Mouse (Mus musculus) heart, embryonic 13.5 days (tissue): Measurements from ENCODE around the gene Myo1e. TPM values are rescaled to one million over a fixed set of nuclear protein-coding genes. Genes with fewer than 3 reads are reported as not detected.
A peak's percentile ranks its signal among the peaks of the same experiment; 100 is the strongest.

Experiments
- ATAC-seq: fragments of 200-750 bp; cut with Nextera tagmentation; 2 replicates; pipeline ENCODE4 v1.8.0; 2017; ENCODE audit warnings: moderate TSS enrichment; ENCODE audit not compliant: insufficient number of reproducible peaks, low FRiP score, low TSS enrichment; ENCODE audit errors: extremely low read depth
- H3K27ac ChIP-seq: fragments of 300-500 bp; sonication (generic); replicated peaks from 2 replicates; pipeline ENCODE4 v1.5.1; 2015; ENCODE audit warnings: moderate library complexity, mild to moderate bottlenecking, inconsistent platforms
- H3K27me3 ChIP-seq: fragments of 300-500 bp; sonication (generic); replicated peaks from 2 replicates; pipeline ENCODE4 v1.6.1; 2015; ENCODE audit warnings: mild to moderate bottlenecking, inconsistent platforms
- H3K36me3 ChIP-seq: fragments of 300-500 bp; sonication (generic); 2 replicates; pipeline ENCODE4 v1.6.1; 2015; ENCODE audit warnings: mild to moderate bottlenecking, inconsistent platforms
- H3K4me1 ChIP-seq: fragments of 300-500 bp; sonication (generic); 2 replicates; pipeline ENCODE4 v1.6.1; 2015; ENCODE audit warnings: inconsistent platforms
- H3K4me2 ChIP-seq: fragments of 300-500 bp; sonication (generic); 2 replicates; pipeline ENCODE4 v1.6.1; 2015; ENCODE audit warnings: inconsistent platforms, mild to moderate bottlenecking, moderate library complexity
- H3K4me3 ChIP-seq: fragments of 300-500 bp; sonication (generic); 2 replicates; pipeline ENCODE4 v1.5.1; 2015; ENCODE audit warnings: moderate library complexity, mild to moderate bottlenecking, inconsistent platforms
- H3K9ac ChIP-seq: fragments of 300-500 bp; sonication (generic); 2 replicates; pipeline ENCODE4 v1.6.1; 2015; ENCODE audit warnings: inconsistent platforms, mild to moderate bottlenecking, moderate library complexity
- H3K9me3 ChIP-seq: fragments of 300-500 bp; sonication (generic); 2 replicates; pipeline ENCODE4 v1.6.1; 2016; ENCODE audit warnings: inconsistent platforms
- WGBS: fragments of 180-500 bp; shearing (Covaris S2); methylation state at CpG from one replicate; pipeline ENCODE4 v1.1.7; 2015; ENCODE audit warnings: mixed read lengths; 5-methylcytosine and 5-hydroxymethylcytosine counted together
- polyA plus RNA-seq: library from polyadenylated mRNA; unstranded; fragments of >200 nt; fragmentation: Nextera tagmentation; extraction: Ambion mirVana; gene quantifications from 2 replicates; pipeline ENCODE4 v1.2.1, GENCODE M21; 2015

The Myo1e gene
- polyA plus RNA-seq, 1 experiment from 2014 or later = 10.9 TPM

- Histone ChIP-seq H3K36me3 (no peaks in the 10 kb centered on the region), H3K4me3 (no peak overlapping the region), H3K9me3 (0 out of 2 replicates have a peak, but pooled peaks cover 4% of the 10 kb centered on the region), H3K27me3 (no peaks in the 10 kb centered on the region), H3K27ac (no peak overlapping the region), H3K4me1 (0 out of 2 replicates have a peak, but pooled peaks cover 6% of the 10 kb centered on the region), H3K9ac (no peak overlapping the region), H3K4me2 (no peak overlapping the region)
- ATAC-seq = no peak
- 46% methylated on average over 8 of the region's 8 CpGs for WGBS
These were observed 9.2 kb upstream of the Myo1e start for GRCm38 (mm10) chr9:70197992-70198391.

- 0 out of 2 replicates have a peak, but pooled peaks cover 6% of the 10 kb centered on the region for H3K4me1 ChIP-seq
- no peak overlapping the region for H3K9ac ChIP-seq
- H3K27me3 ChIP-seq = peaks cover 9% of the 10 kb centered on the region; the same call in 1 of the 2 replicates
- WGBS = 57% methylated on average over 5 of the region's 5 CpGs
- ATAC-seq = no peak
- 0 out of 2 replicates have a peak, but pooled peaks cover 4% of the 10 kb centered on the region for H3K9me3 ChIP-seq
- no peak overlapping the region for H3K4me3 ChIP-seq
- no peak overlapping the region for H3K4me2 ChIP-seq
- H3K27ac ChIP-seq = no peak overlapping the region
- H3K36me3 ChIP-seq = no peaks in the 10 kb centered on the region
These were observed 4.4 kb upstream of the Myo1e start for GRCm38 (mm10) chr9:70202753-70203152.

- no peak for ATAC-seq
- no peaks in the 10 kb centered on the region for H3K36me3 ChIP-seq
- H3K9me3 ChIP-seq = 0 out of 2 replicates have a peak, but pooled peaks cover 4% of the 10 kb centered on the region
- H3K9ac ChIP-seq = no peak overlapping the region
- H3K4me3 ChIP-seq = no peak overlapping the region
- WGBS = 62% methylated on average over 15 of the region's 15 CpGs
- no peak overlapping the region for H3K27ac ChIP-seq
- 0 out of 2 replicates have a peak, but pooled peaks cover 5% of the 10 kb centered on the region for H3K4me1 ChIP-seq
- H3K27me3 ChIP-seq = peaks cover 9% of the 10 kb centered on the region; the same call in 1 of the 2 replicates
- no peak overlapping the region for H3K4me2 ChIP-seq
These were observed 3.7 kb upstream of the Myo1e start for GRCm38 (mm10) chr9:70203267-70204076.

GRCm38 (mm10) chr9:70207981-70208521, 901 bp downstream of the Myo1e start:
- 0% methylated on average over 26 of the region's 26 CpGs for WGBS
- peak overlapping the region; percentile 96 for H3K4me2 ChIP-seq
- H3K4me1 ChIP-seq = peaks cover 23% of the 10 kb centered on the region
- H3K27ac ChIP-seq = peak overlapping the region; percentile 91
- peaks cover 9% of the 10 kb centered on the region; the same call in 1 of the 2 replicates for H3K27me3 ChIP-seq
- H3K9me3 ChIP-seq = no peaks in the 10 kb centered on the region
- peak overlapping the region; percentile 90 for H3K9ac ChIP-seq
- 0 out of 2 replicates have a peak, but pooled peaks have one; percentile 32 for ATAC-seq
- peak overlapping the region; percentile 78 for H3K4me3 ChIP-seq
- no peaks in the 10 kb centered on the region for H3K36me3 ChIP-seq

- H3K4me3 ChIP-seq = peak overlapping the region; percentile 78
- H3K27me3 ChIP-seq = peaks cover 9% of the 10 kb centered on the region; the same call in 1 of the 2 replicates
- no peak overlapping the region; the same call in 1 of the 2 replicates for H3K27ac ChIP-seq
- no peaks in the 10 kb centered on the region for H3K9me3 ChIP-seq
- peaks cover 23% of the 10 kb centered on the region for H3K4me1 ChIP-seq
- peak overlapping the region; percentile 96 for H3K4me2 ChIP-seq
- H3K9ac ChIP-seq = peak overlapping the region; percentile 90
- 13% methylated on average over 12 of the region's 12 CpGs for WGBS
- no peaks in the 10 kb centered on the region for H3K36me3 ChIP-seq
- no peak for ATAC-seq
These were observed 1.6 kb downstream of the Myo1e start for GRCm38 (mm10) chr9:70208751-70209150.

GRCm38 (mm10) chr9:70209296-70210049, 2.3 kb downstream of the Myo1e start:
- WGBS = 69% methylated on average over 8 of the region's 8 CpGs
- no peaks in the 10 kb centered on the region for H3K9me3 ChIP-seq
- H3K4me2 ChIP-seq = peak overlapping the region; percentile 96
- 0 out of 2 replicates have a peak overlapping the region, but pooled peaks have one; percentile 78 for H3K4me3 ChIP-seq
- no peak for ATAC-seq
- H3K27me3 ChIP-seq = peaks cover 9% of the 10 kb centered on the region; the same call in 1 of the 2 replicates
- H3K36me3 ChIP-seq = no peaks in the 10 kb centered on the region
- no peak overlapping the region for H3K9ac ChIP-seq
- peaks cover 23% of the 10 kb centered on the region for H3K4me1 ChIP-seq
- H3K27ac ChIP-seq = no peak overlapping the region

GRCm38 (mm10) chr9:70211638-70212037, 4.5 kb downstream of the Myo1e start:
- ATAC-seq = no peak

GRCm38 (mm10) chr9:70216517-70216916, 9.4 kb downstream of the Myo1e start:
- Histone ChIP-seq H3K27ac (no peak overlapping the region), H3K27me3 (no peaks in the 10 kb centered on the region), H3K4me2 (no peak overlapping the region), H3K36me3 (no peaks in the 10 kb centered on the region), H3K4me1 (peaks cover 24% of the 10 kb centered on the region), H3K9ac (no peak overlapping the region), H3K4me3 (no peak overlapping the region), H3K9me3 (no peaks in the 10 kb centered on the region)
- ATAC-seq = no peak
- WGBS = 79% methylated on average over 6 of the region's 6 CpGs

More at GRCm38 (mm10) chr9:70211638-70212037, 4.5 kb downstream of the Myo1e start:
- Histone ChIP-seq H3K4me1 (peaks cover 23% of the 10 kb centered on the region), H3K27ac (no peak overlapping the region), H3K4me2 (no peak overlapping the region), H3K4me3 (no peak overlapping the region), H3K9ac (no peak overlapping the region), H3K36me3 (no peaks in the 10 kb centered on the region), H3K27me3 (no peaks in the 10 kb centered on the region), H3K9me3 (no peaks in the 10 kb centered on the region)
- WGBS = 86% methylated on average over 14 of the region's 14 CpGs

- Histone ChIP-seq H3K4me1 (peaks cover 38% of the 10 kb centered on the region), H3K4me3 (no peak overlapping the region), H3K9ac (no peak overlapping the region), H3K36me3 (no peaks in the 10 kb centered on the region), H3K9me3 (no peaks in the 10 kb centered on the region), H3K4me2 (no peak overlapping the region), H3K27me3 (no peaks in the 10 kb centered on the region), H3K27ac (no peak overlapping the region)
- WGBS = 73% methylated on average over 6 of the region's 6 CpGs
- no peak for ATAC-seq
These were observed 12.3 kb downstream of the Myo1e start for GRCm38 (mm10) chr9:70219295-70219931.

GRCm38 (mm10) chr9:70220461-70221170, 13.5 kb downstream of the Myo1e start:
- no peaks in the 10 kb centered on the region for H3K27me3 ChIP-seq
- H3K4me1 ChIP-seq = peaks cover 39% of the 10 kb centered on the region
- H3K4me3 ChIP-seq = no peak overlapping the region
- H3K36me3 ChIP-seq = no peaks in the 10 kb centered on the region
- H3K4me2 ChIP-seq = peak overlapping the region; percentile 48
- H3K27ac ChIP-seq = peak overlapping the region; percentile 65
- no peak for ATAC-seq
- 18% methylated on average over 7 of the region's 7 CpGs for WGBS
- no peaks in the 10 kb centered on the region for H3K9me3 ChIP-seq
- no peak overlapping the region for H3K9ac ChIP-seq
